Mouse (Mus musculus) megakaryocyte progenitor cell, adult 5-6 weeks (primary cell): ENCODE data around the gene Bcl2l13. TPM values are rescaled to one million over a fixed set of nuclear protein-coding genes. Genes with fewer than 3 reads are reported as not detected.
"Not testable (repeated sequence)": the region's sequence is repeated elsewhere in the genome, so short reads cannot be mapped to it uniquely, and the experiment has no call there.

Experiments used
- ATAC-seq: replicated peaks from 2 replicates; pipeline ENCODE4 v1.8.0; 2016; ENCODE audit warnings: mild to moderate bottlenecking, moderate TSS enrichment, inconsistent platforms; ENCODE audit not compliant: poor library complexity
- total RNA-seq, 2 experiments: library from RNA; stranded (forward) in 1 of 2; stranded (reverse) in 1 of 2; fragments of 157-497, 149-512 nt in 1 of 2; fragments of 200-1000 nt in 1 of 2; gene quantifications; 2 replicates each; pipeline versions ENCODE4 v1.2.3 to v1.2.4; 2015 to 2017

Bcl2l13 gene
- total RNA-seq (2015) (18.4 and 23.9 TPM in 2 replicates), total RNA-seq (2017) (17.7 and 34.6 TPM in 2 replicates)

DNA sequence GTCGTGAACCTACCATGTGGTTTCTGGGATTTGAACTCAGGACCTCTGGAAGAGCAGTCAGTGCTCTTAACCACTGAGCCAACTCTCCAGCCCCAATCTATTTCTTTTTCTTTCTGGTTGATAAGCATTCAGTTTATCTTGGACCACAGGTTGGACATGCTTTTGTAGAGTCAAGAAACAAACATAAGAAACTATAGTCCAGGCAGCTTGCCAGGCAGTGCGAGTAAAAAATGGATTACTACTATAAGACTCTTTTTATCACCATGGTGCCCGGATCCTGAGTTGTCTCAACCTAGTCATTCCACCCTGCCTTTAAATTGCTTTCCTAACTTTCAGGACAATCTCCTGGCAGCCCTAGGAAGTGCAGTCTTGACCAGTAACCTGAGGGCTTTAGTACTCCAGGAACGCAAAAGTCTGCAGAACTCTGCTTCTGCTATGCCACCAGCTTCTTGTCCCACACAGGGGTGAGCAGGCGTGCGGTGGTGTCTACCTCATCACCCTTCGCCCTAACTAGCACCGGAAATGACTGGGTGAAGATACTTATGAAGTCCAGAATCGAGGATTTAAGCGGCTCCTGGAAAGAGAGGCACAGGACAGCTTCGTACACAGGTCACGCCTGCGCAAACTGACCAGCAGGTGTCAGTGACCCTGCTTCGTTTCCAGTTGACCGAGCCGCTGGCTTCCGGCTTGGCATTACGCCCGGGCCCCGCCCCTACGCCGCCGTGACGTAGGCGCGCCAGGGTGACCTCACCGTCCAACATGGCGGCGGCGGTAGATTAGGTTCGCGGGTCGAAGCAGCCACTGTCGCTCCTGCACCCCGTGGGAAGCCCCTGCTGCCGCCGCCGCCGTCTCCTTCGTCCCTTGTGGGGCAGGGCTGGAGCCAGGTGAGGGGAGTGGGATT is at the start of gene Bcl2l13:
TSS of gene Bcl2l13 (plus strand) at position 739 of the 901 bp plus-strand sequence.
- ATAC-seq = peak; percentile 63

DNA sequence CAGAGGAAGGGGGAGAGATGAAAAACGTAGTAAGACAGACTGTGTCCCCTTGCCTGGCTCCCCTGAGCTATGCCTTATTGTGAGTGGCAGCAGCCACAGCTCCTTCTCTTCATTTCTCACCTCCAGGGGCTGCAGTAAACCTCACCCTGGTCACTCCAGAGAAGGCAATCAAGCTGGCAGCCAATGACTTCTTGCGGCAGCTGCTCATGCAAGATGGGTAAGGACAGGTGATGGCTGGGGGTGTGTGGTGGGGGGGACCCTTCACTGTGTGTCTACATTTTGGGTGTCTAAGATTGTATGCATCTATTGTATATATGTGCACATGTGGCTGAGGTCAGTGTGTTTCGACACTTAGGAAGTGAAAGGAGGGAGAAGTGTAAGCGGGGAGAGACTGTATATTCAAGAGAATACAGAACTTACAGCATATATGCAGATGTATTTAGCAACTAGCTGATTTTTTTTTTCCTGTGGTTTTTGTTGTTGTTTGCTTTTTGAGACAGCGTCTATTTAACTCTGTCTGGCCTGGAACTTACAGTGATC is 47.9 kb upstream of the Bcl2l13 start:
- peak; percentile 47 for ATAC-seq

DNA sequence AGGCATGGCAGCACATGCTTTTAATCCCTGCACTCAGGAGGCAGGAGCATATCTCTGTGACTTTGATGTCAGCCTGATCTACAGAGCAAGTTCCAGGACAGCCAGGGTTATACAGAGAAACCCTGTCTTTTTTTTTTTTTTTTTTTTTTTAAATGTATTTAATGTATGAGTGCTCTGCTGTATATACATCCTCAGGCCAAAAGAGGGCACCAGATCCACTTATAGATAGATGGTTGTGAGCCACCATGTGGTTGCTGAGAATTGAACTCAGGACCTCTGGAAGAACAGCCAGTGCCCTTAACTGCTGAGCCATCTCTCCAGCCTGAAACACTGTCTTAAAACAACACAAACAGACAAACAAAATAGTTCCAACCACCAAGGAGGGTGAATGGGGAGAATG is 47.1 kb upstream of the Bcl2l13 start:
- 0 out of 2 replicates have a peak, but pooled peaks have one; percentile 32 for ATAC-seq

DNA sequence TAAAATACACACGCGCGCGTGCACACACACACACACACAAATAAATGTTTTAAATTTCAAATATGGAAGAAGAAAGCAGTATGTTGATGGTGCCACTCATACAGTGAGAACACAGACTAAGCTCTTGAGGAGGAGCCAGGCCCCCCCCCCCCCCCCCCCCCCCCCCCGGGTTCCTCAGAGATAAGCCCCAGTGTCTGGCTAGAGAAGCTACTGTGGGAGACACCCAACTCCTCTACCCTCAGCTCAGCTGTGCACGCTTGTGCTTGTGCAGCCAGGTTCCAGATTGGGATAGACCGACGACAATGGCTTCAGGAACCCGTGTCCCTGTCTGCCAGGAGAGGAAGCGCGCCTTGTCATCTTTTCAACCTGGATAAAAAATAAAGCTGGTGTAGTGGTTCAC is 45.9 kb upstream of the Bcl2l13 start:
- peak; percentile 48 for ATAC-seq

DNA sequence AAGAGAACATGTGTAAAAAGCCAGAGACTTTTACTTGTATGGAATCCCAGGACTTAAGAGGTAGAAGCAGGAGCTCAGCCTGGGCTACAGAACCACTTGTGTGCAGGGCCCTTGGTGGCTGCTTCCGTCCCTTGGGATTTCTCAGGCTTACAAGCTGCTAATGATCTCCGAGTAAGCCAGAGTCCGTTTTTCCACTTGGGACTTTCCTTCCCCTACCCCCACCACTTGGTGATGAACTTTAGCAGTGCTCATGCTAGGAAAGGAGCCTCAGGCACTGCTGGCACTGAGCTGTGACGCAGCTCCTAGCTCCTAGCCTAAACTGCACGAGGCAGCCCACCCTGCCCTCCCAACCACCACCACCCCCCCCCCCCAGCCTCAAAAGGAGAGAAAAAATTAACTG is 45.3 kb upstream of the Bcl2l13 start:
- no peak for ATAC-seq

DNA sequence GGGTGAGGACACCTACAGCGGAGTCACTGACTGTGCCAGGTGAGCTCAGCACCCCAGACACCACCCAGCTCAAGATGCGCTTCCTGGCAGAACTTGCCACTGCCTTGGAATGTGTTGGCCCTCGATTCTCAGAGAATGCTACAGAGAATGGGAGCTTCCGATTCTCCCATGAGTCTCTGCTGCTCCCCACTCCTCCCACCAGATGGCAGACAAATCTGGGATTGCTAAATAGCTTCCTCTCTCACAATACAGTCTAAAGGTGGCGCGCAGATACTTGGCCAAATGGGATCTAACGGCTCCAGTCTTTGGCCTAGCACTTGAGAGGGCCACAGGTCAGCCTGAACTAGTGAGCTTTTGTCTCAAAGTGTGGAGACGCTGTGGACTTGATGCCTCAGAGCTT is 43.1 kb upstream of the Bcl2l13 start:
- ATAC-seq = no peak

DNA sequence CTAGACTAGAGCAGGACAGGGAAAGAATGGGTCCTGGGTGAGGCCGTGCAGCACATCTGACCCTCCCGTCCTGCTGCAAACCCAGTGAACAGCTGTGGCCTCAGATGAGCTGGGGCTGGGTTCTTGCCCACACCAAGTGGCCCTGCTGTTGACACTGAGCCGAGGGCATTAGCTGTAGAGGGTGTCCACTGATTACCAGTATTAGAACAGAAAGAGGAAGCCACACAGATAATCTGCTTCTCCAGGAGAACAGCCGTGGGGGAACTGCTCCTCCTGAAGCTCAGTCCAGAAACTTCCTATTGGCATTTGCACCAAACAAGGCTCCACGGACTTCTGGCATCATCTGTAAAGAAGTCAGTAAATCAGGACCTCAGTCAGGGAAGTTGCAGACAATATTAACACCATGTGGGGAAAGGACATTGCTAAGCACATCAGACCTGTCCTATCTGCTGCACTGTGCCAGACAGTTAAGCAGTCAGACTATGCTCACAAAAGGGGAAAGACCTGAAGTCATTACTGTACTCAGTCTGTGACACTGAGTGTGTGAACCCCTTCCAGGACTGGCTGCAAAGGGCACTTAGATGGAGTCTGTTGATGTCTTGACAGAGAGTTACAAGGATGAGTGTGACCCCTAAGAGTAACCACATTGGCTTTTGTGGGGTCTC is 40.5 kb upstream of the Bcl2l13 start:
- ATAC-seq = peak; percentile 24

DNA sequence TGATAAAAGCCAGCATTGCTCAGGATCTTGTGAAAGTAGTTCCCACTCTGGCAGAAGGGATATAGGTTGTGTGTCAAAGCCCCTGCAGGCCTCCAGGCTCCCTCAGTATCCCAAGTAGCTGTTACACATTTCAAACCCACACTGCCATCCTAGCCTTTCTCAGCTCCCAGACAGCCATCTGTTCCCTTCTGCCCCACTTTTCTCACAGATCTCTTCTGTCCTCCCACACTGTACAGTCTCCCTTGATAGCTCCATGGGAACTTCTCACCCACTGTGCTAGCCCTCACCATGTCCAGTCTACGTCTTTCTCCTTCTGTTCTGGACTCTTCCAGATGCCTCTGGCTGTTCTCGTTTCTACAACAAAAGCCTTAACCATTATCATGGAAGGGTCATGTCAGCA is 39.9 kb upstream of the Bcl2l13 start:
- no peak for ATAC-seq

DNA sequence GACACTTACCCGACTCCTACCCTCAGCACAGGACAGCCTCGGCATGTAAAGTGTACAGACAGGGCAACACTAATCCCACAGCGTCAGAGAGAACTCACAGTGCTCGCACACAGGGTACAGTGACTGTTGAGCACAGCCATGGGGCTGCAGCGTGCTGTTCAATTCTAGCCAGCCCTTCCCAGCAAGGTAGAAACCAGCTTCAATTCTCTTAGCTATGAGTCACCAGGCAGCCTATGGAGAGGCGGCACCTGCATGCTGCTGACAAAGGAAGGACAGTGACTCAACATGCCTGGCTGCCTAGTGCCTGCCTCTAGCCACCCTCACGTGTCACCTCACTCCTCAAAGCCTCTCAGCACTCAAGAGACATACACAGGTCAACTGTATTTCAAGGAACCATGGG is 38.0 kb upstream of the Bcl2l13 start:
- ATAC-seq = no peak

DNA sequence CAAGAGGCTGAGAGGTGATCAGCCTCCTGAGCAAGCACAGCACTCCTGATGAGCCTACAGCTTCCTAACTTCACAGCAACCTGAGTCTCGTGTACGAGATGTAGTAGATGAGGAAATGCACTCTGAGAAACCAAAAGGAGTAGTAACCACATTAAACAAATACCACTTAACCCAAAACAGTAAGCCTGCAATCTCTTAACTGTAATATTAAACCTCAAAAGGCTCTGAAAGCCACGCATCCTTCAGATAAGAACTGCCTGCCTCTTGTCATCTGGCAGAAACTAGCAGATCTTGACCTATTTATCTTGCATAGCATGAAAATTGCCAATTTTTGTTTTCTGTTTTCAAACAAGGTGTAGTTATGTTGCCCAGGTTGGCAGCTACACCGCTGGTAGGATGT is 37.1 kb upstream of the Bcl2l13 start:
- ATAC-seq = no peak

DNA sequence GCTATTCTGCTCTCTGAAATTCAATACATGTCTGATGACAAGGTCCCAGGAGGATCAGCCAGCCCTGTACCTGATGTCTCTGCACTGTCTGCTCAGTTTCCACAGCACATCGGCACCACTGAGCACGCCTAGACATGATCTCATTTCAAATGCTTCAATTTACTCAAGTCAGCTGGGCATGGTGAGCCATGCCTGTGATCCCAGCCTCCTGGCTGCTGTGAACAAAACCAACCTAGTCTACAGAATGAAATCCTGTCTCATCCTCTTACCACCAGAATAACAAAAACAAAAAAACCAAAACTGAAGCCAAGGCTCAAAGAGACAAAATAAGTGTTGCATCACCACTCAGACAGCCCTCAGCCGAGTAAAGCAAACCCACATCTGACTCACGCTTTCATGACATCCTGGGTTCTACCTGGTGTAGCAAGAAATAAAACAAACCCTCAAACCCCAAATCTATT is 36.4 kb upstream of the Bcl2l13 start:
- ATAC-seq = no peak

DNA sequence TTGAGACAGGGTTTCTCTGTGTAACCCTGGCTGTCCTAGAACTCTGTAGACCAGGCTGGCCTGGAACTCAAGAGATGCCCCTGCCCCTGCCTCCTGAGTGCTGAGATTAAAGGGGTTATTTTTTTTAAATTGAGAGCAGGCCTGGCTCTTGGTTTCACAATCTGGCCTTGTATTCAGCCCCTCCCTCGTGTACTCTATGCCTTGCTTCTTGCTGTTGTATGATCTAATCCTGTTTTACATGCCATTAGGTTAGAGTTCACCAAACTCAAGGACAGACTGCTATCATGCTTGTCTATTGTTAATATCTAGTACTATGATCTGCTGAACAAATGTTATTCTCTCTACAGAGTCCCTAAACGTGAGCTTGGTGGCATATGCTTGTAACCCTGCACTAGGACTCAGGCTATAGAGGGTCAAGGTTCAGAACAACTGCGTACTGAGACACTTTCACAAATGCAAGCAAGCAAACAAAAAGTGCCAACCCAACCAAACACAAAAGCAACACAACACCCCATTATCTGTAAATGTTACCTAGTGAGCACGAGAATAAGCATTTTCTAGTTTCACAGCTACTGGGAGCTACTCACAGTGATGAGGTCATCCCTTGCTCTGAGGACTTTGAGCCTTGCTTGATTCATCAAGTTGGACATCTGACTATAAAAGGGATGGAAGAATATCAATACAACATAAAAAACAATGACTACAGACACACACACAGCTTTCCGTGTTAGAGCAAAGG is 28.8 kb upstream of the Bcl2l13 start:
- no peak for ATAC-seq

DNA sequence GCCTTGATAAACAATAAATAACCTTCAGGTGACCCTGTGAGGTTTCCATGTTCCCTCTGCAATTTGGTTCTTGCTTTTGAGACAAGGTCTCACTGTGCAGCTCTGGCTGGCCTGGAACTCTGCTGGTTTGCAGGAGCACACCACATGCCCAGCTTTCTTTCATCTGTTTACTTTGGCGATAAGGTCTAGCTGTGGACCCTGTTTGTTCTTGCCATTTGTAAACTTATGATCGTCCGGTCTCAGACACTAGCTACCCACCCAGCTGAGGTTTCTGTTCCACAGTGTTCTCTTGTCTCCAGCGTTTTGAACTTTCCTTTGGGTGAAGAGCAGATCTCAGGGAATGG is 28.3 kb upstream of the Bcl2l13 start:
- ATAC-seq = no peak

DNA sequence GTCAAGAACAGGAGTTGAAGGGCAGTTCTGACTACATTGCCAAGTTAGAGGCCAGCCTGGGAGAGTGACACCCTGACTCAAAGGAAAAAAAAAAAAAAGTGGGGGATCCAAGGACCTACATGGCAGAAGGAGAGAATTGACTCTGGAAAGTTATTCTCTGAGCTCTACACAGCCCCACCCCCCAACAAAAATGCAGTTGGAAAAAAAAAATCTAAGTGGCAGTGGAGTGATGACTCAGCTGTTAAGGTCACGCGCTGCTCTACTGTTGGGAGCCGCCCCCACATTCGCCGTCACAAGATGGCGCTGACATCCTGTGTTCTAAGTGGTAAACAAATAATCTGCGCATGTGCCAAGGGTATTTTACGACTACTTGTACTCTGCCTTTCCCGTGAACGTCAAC is 24.0 kb upstream of the Bcl2l13 start:
- not testable (repeated sequence) for ATAC-seq

DNA sequence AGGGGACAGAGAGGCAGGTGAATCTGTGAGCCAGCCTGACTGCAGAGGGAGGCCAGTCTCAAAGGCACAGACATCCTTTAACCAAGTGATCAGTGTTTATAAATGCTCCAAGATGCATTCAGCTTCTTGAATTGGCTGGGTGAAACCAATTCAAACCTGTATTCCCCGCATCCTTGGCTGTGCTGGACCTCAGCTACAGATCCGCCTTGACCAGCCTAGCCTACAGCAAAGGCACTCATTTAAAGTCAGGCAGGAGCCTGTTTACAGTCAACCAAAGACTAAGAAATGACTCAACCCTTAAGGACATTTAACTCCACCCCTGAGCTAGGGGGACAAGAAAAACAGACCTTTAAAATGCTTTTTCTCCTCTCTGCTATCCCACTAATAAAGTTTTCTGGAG is 16.7 kb upstream of the Bcl2l13 start:
- no peak for ATAC-seq

DNA sequence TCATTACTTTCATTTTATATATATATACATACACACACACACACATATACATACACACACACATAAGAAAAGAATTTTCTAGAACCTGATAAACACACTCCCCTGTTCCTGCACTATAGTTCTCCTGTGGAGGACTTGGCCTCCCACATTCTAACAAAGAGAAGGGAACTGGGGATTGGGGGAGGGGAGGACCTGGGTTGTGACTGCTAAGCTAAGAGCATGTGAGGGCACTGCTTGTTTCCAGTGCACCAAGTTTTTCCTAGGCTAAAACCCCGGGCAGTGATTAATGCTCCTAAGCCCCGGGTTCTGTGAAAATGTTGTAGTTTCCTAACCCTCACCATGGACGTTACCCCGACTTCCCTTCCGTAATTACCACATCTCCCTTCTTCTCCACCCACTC is 15.9 kb upstream of the Bcl2l13 start:
- ATAC-seq = peak; percentile 22; the same call in 1 of the 2 replicates

DNA sequence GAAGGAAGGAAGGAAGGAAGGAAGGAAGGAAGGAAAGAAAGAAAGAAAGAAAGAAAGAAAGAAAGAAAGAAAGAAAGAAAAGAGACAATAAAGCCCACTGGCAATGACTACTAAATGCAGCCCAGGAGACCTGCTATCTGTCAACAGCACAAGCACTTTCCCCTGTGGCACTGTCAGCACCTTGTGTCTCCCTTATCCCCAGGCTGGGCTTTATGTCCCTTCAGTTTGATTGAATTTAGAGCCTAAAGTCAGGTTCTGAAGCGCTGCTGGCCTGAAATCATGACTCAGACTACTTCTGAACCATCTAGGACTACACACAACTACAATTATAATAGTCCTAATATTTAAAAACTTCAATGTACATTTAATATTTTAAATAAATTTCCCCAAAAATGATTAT is 15.1 kb upstream of the Bcl2l13 start:
- peak; percentile 38; the same call in 1 of the 2 replicates for ATAC-seq

DNA sequence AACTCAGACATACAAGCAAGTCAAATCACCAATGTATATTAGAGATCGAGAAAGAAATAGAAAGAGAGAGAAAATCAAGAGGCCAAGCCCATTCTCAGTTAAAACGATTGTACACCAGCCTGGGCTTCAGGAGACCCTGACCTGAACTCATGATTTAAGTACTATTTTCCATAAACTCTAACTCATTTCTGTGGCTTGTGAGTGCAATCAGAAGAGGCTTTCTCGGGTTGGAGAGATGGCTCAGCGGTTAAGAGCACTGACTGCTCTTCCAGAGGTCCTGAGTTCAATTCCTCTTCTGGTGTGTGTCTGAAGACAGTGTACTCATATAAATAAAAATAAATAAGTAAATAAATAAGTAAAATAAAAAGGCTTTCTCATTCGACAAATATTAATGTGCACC is 14.3 kb upstream of the Bcl2l13 start:
- ATAC-seq = no peak

DNA sequence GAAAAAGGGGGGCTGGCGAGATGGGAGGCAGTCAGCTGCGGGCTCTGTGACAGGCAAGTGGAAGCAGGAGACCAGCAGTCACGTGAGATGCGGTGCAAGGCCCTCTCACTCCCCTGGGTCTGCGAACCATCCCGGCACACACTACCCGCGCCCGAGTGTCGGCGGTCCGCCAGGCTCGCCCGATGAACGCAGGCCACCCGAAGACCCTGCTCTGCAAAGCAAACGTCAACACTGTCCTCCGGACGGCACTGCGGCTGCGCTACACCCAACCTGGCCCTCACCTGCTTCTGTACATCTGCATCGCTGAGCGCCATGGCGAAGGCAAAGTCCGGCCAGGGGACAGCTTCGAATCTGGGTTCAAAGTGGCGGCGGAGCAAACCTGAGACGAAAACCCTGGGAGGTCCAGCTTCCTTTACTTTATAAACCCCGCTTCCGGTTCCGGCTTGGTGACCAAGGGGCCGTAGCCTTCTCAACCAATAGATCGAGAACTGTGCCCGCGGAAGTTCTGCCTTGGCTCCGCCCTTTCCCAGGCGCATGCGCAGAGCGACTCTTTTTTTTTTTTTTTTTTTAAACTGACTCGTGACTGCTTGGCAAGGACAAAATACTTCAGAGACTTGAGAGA is 13.6 kb upstream of the Bcl2l13 start, which contains the start of gene Atp6v1e1:
TSS of gene Atp6v1e1 (minus strand) at position 487 of the 622 bp plus-strand sequence.
- peak; percentile 91 for ATAC-seq

DNA sequence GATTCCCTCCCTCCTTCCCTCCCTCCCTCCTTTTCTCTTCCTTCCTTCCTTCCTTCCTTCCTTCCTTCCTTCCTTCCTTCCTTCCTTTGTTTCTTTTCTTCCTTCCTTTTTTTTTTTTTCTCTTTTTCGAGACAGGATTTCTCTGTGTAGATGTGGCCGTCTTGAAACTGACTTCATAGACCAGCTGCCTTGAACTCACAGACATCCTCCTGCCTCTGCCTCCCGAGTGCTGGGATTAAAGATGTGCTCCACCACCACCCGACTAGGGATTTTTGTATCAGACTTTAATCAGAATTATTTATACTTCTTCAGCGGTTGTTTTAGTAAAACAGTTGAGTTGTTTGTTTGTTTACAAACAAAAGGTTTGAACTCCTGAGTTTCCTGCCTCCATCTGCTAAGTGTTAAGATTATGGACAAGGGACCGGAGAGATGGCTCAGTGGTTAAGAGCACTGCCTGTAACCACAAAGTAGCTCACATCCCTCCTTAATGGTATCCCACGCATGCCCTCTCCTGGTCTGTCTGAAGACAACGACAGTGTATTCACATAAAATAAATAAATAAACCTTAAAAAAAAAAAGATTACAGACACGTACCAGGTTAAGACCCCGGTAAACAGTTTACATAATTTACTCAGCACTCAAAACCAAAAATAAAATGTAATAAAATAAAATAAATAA is 12.9 kb upstream of the Bcl2l13 start:
- peak; percentile 35 for ATAC-seq
